Comparison of ENCODE assay signal across 7 mouse cellular contexts in genomic region chr3:108654566-108654965, GRCm38 (mm10). TPM values are rescaled to one million over a fixed set of nuclear protein-coding genes. Genes with fewer than 3 reads are reported as not detected.
DNase-seq lines count a peak whose midpoint lies in the region; ATAC-seq and TF ChIP-seq lines count a peak whose summit lies in the region.

No protein-coding gene starts in this region.

- ATAC-seq in hindbrain, embryonic 16.5 days, result no peak
- no peak for ATAC-seq in midbrain, postnatal 0 days (ENCODE audit: low FRiP score)

- H3K27ac ChIP-seq in spleen, adult 2 months (ENCODE audit: insufficient read depth, low read length), result no peak overlapping the region
- H3K27ac ChIP-seq in hindbrain, embryonic 16.5 days (ENCODE audit: low read depth, low read length), result no peak overlapping the region
- no peak overlapping the region for H3K27ac ChIP-seq in midbrain, postnatal 0 days (ENCODE audit: low read depth, low read length)

- DNase-seq in spleen, adult 2 months (ENCODE audit: low read depth in 1 of 2, low spot score in 2 of 2), result no peak
- DNase-seq in spleen, postnatal 14 days (ENCODE audit: low spot score in 2 of 2), result no peak
- DNase-seq in embryo, embryonic 10.5 days (ENCODE audit: low spot score), result peak; percentile 35
- no peak for DNase-seq in midbrain, postnatal 0 days (ENCODE audit: low spot score)
- DNase-seq in left cerebral cortex, postnatal 25 days (ENCODE audit: low spot score in 2 of 2), result no peak
- DNase-seq in natural killer cell, adult 2 months (ENCODE audit: low spot score in 2 of 2), result no peak

- H3K4me1 ChIP-seq in spleen, adult 2 months (ENCODE audit: control insufficient read depth, insufficient read depth, insufficient read length), result no peaks in the 10 kb centered on the region; the same call in 1 of the 2 replicates
- peaks cover 6% of the 10 kb centered on the region; the same call in 1 of the 2 replicates for H3K4me1 ChIP-seq in hindbrain, embryonic 16.5 days (ENCODE audit: control insufficient read depth, insufficient read depth, low read depth, low read length)
- H3K4me1 ChIP-seq in midbrain, postnatal 0 days (ENCODE audit: insufficient read depth, low read length), result peaks cover 3% of the 10 kb centered on the region; the same call in 1 of the 2 replicates

- H3K36me3 ChIP-seq in spleen, adult 2 months (ENCODE audit: control insufficient read depth, insufficient read depth, low read length), result no peaks in the 10 kb centered on the region; the same call in 1 of the 2 replicates
- H3K36me3 ChIP-seq in hindbrain, embryonic 16.5 days (ENCODE audit: control insufficient read depth, insufficient read depth, low read length), result no peaks in the 10 kb centered on the region
- no peaks in the 10 kb centered on the region for H3K36me3 ChIP-seq in midbrain, postnatal 0 days (ENCODE audit: insufficient read depth, low read length)

- no peak for TF ChIP-seq CTCF in spleen, adult 2 months (IDR thresholded peaks at IDR 0.05; ENCODE audit: extremely low read depth, insufficient read depth, insufficient read length, insufficient replicate concordance)
- TF ChIP-seq CTCF in midbrain, postnatal 0 days (IDR thresholded peaks at IDR 0.05), result no peak

- peak overlapping the region; percentile 60 for H3K4me2 ChIP-seq in hindbrain, embryonic 16.5 days (ENCODE audit: low read length)
- peak overlapping the region; percentile 56 for H3K4me2 ChIP-seq in midbrain, postnatal 0 days (ENCODE audit: low read depth, low read length, poor library complexity, severe bottlenecking)

- WGBS in spleen, adult 2 months, result 9% methylated on average over 14 of the region's 14 CpGs
- whole genome bisulfite sequencing in hindbrain, embryonic 16.5 days, result 29% methylated on average over 14 of the region's 14 CpGs
- WGBS in midbrain, postnatal 0 days, result 22% methylated on average over 14 of the region's 14 CpGs

- H3K9me3 ChIP-seq in hindbrain, embryonic 16.5 days (ENCODE audit: control insufficient read depth, low read length), result no peaks in the 10 kb centered on the region
- H3K9me3 ChIP-seq in midbrain, postnatal 0 days (ENCODE audit: low read length), result no peaks in the 10 kb centered on the region

- TF ChIP-seq POLR2A in spleen, adult 2 months (IDR thresholded peaks at IDR 0.05; ENCODE audit: low read depth, low read length), result no peak

- H3K4me3 ChIP-seq in spleen, adult 2 months (ENCODE audit: extremely low read depth, insufficient read depth, insufficient read length), result peak overlapping the region; percentile 16; the same call in 1 of the 2 replicates
- peak overlapping the region; percentile 79 for H3K4me3 ChIP-seq in hindbrain, embryonic 16.5 days (ENCODE audit: low read length)
- H3K4me3 ChIP-seq in midbrain, postnatal 0 days (ENCODE audit: low read depth, low read length), result peak overlapping the region; percentile 87

- H3K27me3 ChIP-seq in spleen, adult 2 months (ENCODE audit: control insufficient read depth, insufficient read depth, low read length), result no peaks in the 10 kb centered on the region
- H3K27me3 ChIP-seq in hindbrain, embryonic 16.5 days (replicated peaks; ENCODE audit: control insufficient read depth, insufficient read depth, low read length), result no peaks in the 10 kb centered on the region
- H3K27me3 ChIP-seq in midbrain, postnatal 0 days (ENCODE audit: insufficient read depth, low read length), result no peaks in the 10 kb centered on the region

- intact Hi-C loops in left cerebral cortex, postnatal 25 days (cut with DNase I), result loop anchor here (5.0 kb wide), 1 partner anchor 118 kb away; no protein-coding TSS in a partner anchor

- H3K9ac ChIP-seq in hindbrain, embryonic 16.5 days (ENCODE audit: low read depth, low read length), result peak overlapping the region; percentile 91; the same call in 1 of the 2 replicates
- peak overlapping the region; percentile 87 for H3K9ac ChIP-seq in midbrain, postnatal 0 days (replicated peaks; ENCODE audit: low read length, poor library complexity, severe bottlenecking)

RNA-seq across cellular contexts. Expression of gene Clcc1, which starts 0.9 kb away (rescaled TPM):
- 21.4 and 29.2 TPM in 2 replicates for polyA plus RNA-seq in spleen, adult 2 months (2012; rRNA removed)
- polyA plus RNA-seq in hindbrain, embryonic 16.5 days (2015; fragmentation: Nextera tagmentation; extraction: Ambion mirVana), result 40.4 and 40.8 TPM in 2 replicates
- total RNA-seq in midbrain, postnatal 0 days (2014; rRNA removed), result 39.6 and 55.3 TPM in 2 replicates
- polyA plus RNA-seq in midbrain, postnatal 0 days (2015; fragmentation: Nextera tagmentation; extraction: Ambion mirVana), result 49.4 and 50.6 TPM in 2 replicates
- total RNA-seq in left cerebral cortex, postnatal 25 days (2021), result 10 to 100 TPM; 28.3 to 31.0 TPM

Comparison
In these comparisons a context has a peak if more than half of its experiments do, and no peak if none do; other contexts are left out.
1. H3K4me3 ChIP-seq: peak in every context shown above with its lines; median percentile 87 in midbrain, postnatal 0 days; 79 in hindbrain, embryonic 16.5 days; 16 in spleen, adult 2 months.